Mouse (Mus musculus) C2C12 (cell line): ENCODE data around the gene Irak3.

Experiments used
- MYOD1 ChIP-seq: IDR thresholded peaks from one replicate; pipeline ENCODE4 v1.6.1; 2011; ENCODE audit warnings: low read depth; ENCODE audit not compliant: control insufficient read depth, insufficient read length
- USF1 ChIP-seq: IDR thresholded peaks from one replicate; pipeline ENCODE4 v1.6.1; 2011; ENCODE audit warnings: low read depth, mild to moderate bottlenecking, control low read depth, moderate library complexity

- TF ChIP-seq USF1 (no peak), MYOD1 (no peak)
These were observed 7.6 kb upstream of the Irak3 start for GRCm38 (mm10) chr10:120209539-120209925.
